Mouse (Mus musculus): Measurements from ENCODE around the gene Kif5c.

DNA sequence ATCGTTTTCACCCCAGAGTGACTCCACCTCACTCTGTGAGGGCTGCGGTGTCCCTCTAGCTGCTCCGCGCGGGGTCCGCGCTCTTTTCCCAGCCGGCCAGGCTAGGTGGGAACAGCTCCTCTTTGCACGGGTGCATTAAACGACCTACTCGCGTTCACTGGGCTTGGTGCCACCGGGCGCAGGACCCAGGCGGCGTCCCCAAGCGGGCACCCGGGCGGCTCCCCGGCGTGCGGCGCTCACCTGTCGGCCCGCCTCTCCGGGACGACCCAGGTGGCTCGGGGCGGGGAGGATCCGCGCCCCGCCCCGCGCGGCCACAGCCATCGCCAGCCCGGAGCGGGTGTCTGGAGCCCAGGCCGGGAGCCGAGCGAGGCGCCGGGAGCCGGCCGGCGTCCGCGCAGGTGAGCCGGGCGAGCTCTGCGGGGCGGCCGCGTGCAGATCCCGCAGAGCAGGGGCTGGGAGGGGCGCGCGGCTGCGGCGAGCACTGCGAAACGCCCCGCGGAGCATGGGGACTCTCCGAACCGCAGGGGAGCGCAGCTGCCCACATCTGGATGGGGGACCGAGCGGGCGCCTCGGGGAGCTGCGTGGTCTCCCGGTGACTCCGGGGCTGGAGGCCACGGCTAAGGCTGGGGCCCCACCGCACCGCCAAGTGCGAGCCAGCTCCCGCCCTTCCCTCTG is 168.4 kb downstream of the Kif5c start, which contains the start of gene Lypd6b:
- no peak for TF ChIP-seq POLR2A (IDR thresholded peaks at IDR 0.05; ENCODE audit: control insufficient read depth, low read depth, low read length)
- TF ChIP-seq CTCF (IDR thresholded peaks at IDR 0.05; ENCODE audit: control insufficient read depth, insufficient read depth, insufficient replicate concordance, low read depth, low read length) = no peak

Measured in testis, adult 2 months (tissue).